Mouse (Mus musculus): ENCODE measurements at regions not wholly inside any gene's neighbourhood (a gene's known extent, or its start where the extent isn't known, plus 50 kb on each side); places are given as distances from the start of the nearest gene placed in this dataset.
A peak's percentile ranks its signal among the peaks of the same experiment; 100 is the strongest.

DNA sequence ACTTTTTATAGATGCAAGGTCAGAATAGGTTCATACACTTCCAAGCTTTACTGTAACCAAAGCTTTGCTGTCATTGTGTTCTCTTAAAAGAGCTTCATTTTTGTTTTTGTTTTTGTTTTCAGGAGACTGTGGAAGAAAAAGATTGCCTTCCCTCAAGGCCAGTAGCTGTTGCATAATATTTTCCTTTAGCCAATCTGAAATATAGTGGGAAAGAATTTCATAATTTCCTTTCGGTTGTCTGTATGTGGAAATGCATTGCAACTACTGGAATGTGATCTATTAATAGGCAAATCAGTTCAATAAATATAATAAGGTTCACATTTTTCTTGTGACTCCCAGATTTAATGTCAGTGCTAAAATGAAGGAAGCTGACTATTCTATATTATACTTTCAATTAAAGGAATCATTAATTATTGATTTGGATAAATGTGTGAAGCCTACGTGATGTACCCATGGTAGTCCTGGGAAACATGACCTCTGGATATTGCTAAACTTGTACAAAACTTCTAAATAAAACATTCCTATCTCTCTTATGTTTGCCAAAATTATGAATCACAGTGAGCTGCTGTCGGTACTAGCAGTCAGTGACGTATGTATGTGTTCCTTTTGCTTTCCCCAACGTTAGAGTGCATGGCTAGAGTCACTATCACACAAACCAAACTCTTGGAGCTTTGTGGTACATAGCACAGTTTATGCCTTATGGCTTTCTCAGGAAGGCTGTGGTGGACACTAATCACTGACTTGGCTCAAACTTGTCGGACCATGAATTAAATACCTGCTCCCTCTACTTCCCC, 102.6 kb downstream of the Rgs2 start:
- no peak for DNase-seq (ENCODE audit: low spot score)
- Histone ChIP-seq H3K36me3 (replicated peaks; ENCODE audit: control insufficient read depth, insufficient read depth) (no peaks in the 10 kb centered on the region), H3K9ac (no peak overlapping the region), H3K4me3 (replicated peaks; ENCODE audit: low read length) (no peak overlapping the region), H3K27ac (no peak overlapping the region), H3K4me2 (replicated peaks) (no peak overlapping the region), H3K4me1 (replicated peaks; ENCODE audit: control insufficient read depth, insufficient read depth, low read length) (no peaks in the 10 kb centered on the region), H3K27me3 (ENCODE audit: control insufficient read depth, insufficient read depth, low read length) (no peaks in the 10 kb centered on the region), H3K9me3 (ENCODE audit: control insufficient read depth, low read length) (no peaks in the 10 kb centered on the region)
- WGBS: 91% methylated on average over 6 of the region's 6 CpGs
- ATAC-seq (ENCODE audit: low FRiP score): no peak

GRCm38 (mm10) chr1:143888510-143888909, 111.4 kb downstream of the Uchl5 start:
- Histone ChIP-seq H3K9me3 (ENCODE audit: control insufficient read depth, low read length) (no peaks in the 10 kb centered on the region), H3K4me1 (replicated peaks; ENCODE audit: control insufficient read depth, insufficient read depth, low read length) (no peaks in the 10 kb centered on the region), H3K9ac (no peak overlapping the region), H3K4me2 (replicated peaks) (no peak overlapping the region), H3K36me3 (replicated peaks; ENCODE audit: control insufficient read depth, insufficient read depth) (no peaks in the 10 kb centered on the region), H3K27me3 (ENCODE audit: control insufficient read depth, insufficient read depth, low read length) (no peaks in the 10 kb centered on the region), H3K27ac (no peak overlapping the region), H3K4me3 (replicated peaks; ENCODE audit: low read length) (no peak overlapping the region)
- no peak for ATAC-seq (ENCODE audit: low FRiP score)
- DNase-seq (ENCODE audit: low spot score): no peak
- WGBS: 90% methylated on average over 2 of the region's 2 CpGs

DNA sequence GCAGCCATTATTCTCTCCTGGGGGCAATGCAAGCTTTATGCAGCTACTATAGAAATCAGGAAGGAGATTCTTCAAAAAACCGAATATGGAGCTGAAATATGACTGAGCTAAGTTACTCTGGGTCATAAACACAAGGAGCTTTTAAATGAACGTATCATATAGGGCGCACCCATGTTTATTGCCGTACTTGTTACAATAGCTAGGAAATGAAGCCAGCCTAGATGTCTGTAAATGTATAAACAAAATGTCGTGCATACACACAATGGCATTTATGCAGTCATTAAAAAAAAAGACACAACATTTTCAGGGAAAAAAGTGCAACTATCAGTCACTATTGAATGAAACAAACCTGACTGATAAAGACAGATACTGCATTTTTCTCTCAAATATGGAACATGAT, 111.0 kb downstream of the Uchl5 start:
- H3K27me3 ChIP-seq (ENCODE audit: control insufficient read depth, insufficient read depth, low read length): no peaks in the 10 kb centered on the region
- no peaks in the 10 kb centered on the region for H3K36me3 ChIP-seq (replicated peaks; ENCODE audit: control insufficient read depth, insufficient read depth)
- DNase-seq (ENCODE audit: low spot score) (no peak), ATAC-seq (ENCODE audit: low FRiP score) (no peak)
- H3K9me3 ChIP-seq (ENCODE audit: control insufficient read depth, low read length): no peaks in the 10 kb centered on the region
- no peak overlapping the region for H3K27ac ChIP-seq
- H3K4me2 ChIP-seq (replicated peaks): no peak overlapping the region
- H3K4me3 ChIP-seq (replicated peaks; ENCODE audit: low read length): no peak overlapping the region
- H3K9ac ChIP-seq: no peak overlapping the region
- no peaks in the 10 kb centered on the region for H3K4me1 ChIP-seq (replicated peaks; ENCODE audit: control insufficient read depth, insufficient read depth, low read length)
- 88% methylated on average over 5 of the region's 5 CpGs for WGBS

GRCm38 (mm10) chr1:143886014-143886413, 108.9 kb downstream of the Uchl5 start:
- no peak for DNase-seq (ENCODE audit: low spot score)
- H3K4me2 ChIP-seq (replicated peaks): no peak overlapping the region
- no peak for ATAC-seq (ENCODE audit: low FRiP score)
- WGBS: 76% methylated on average over 1 of the region's 1 CpGs
- H3K9me3 ChIP-seq (ENCODE audit: control insufficient read depth, low read length): no peaks in the 10 kb centered on the region
- H3K4me3 ChIP-seq (replicated peaks; ENCODE audit: low read length): no peak overlapping the region
- no peaks in the 10 kb centered on the region for H3K27me3 ChIP-seq (ENCODE audit: control insufficient read depth, insufficient read depth, low read length)
- no peaks in the 10 kb centered on the region for H3K36me3 ChIP-seq (replicated peaks; ENCODE audit: control insufficient read depth, insufficient read depth)
- no peaks in the 10 kb centered on the region for H3K4me1 ChIP-seq (replicated peaks; ENCODE audit: control insufficient read depth, insufficient read depth, low read length)
- H3K9ac ChIP-seq: no peak overlapping the region
- H3K27ac ChIP-seq: no peak overlapping the region

- Histone ChIP-seq H3K4me2 (replicated peaks) (no peak overlapping the region), H3K27me3 (ENCODE audit: control insufficient read depth, insufficient read depth, low read length) (no peaks in the 10 kb centered on the region), H3K9ac (no peak overlapping the region), H3K4me3 (replicated peaks; ENCODE audit: low read length) (no peak overlapping the region), H3K36me3 (replicated peaks; ENCODE audit: control insufficient read depth, insufficient read depth) (no peaks in the 10 kb centered on the region), H3K9me3 (ENCODE audit: control insufficient read depth, low read length) (no peaks in the 10 kb centered on the region), H3K27ac (no peak overlapping the region), H3K4me1 (replicated peaks; ENCODE audit: control insufficient read depth, insufficient read depth, low read length) (no peaks in the 10 kb centered on the region)
- no peak for DNase-seq (ENCODE audit: low spot score)
- no peak for ATAC-seq (ENCODE audit: low FRiP score)
- WGBS: 80% methylated on average over 6 of the region's 6 CpGs
These were observed 104.1 kb downstream of the Uchl5 start for GRCm38 (mm10) chr1:143881192-143881591.

- no peak for ATAC-seq (ENCODE audit: low FRiP score)
- Histone ChIP-seq H3K27me3 (ENCODE audit: control insufficient read depth, insufficient read depth, low read length) (no peaks in the 10 kb centered on the region), H3K36me3 (replicated peaks; ENCODE audit: control insufficient read depth, insufficient read depth) (no peaks in the 10 kb centered on the region), H3K4me2 (replicated peaks) (no peak overlapping the region), H3K4me1 (replicated peaks; ENCODE audit: control insufficient read depth, insufficient read depth, low read length) (no peaks in the 10 kb centered on the region), H3K9ac (no peak overlapping the region), H3K9me3 (ENCODE audit: control insufficient read depth, low read length) (no peaks in the 10 kb centered on the region), H3K27ac (no peak overlapping the region), H3K4me3 (replicated peaks; ENCODE audit: low read length) (no peak overlapping the region)
- 89% methylated on average over 5 of the region's 5 CpGs for WGBS
- DNase-seq (ENCODE audit: low spot score): no peak
These were observed 102.5 kb downstream of the Uchl5 start for GRCm38 (mm10) chr1:143879622-143880021.

DNA sequence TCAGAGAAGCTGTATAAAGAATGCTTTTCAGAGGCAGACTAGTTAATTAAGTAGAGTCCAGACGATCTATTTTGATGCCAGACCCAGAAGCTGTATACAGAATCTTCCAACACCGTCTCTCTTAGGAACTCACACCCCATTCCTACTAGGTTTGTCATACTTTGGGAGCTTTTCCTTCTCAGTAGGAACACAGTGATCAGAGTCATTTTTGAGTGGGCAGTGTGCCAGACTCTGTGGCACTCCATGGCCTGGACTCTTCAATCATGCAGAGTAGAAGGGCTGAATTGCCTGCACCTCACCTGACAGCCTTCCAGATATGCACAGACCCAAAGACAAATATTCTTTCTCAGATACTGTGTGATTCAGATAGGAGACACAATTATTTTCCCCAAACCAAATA, 101.2 kb downstream of the Uchl5 start:
- ATAC-seq (ENCODE audit: low FRiP score) (peak; percentile 43; the same call in 1 of the 2 replicates), DNase-seq (ENCODE audit: low spot score) (no peak)
- H3K9ac ChIP-seq: no peak overlapping the region
- 65% methylated on average over 2 of the region's 2 CpGs for WGBS
- H3K4me2 ChIP-seq (replicated peaks): no peak overlapping the region
- H3K27ac ChIP-seq: no peak overlapping the region
- H3K4me3 ChIP-seq (replicated peaks; ENCODE audit: low read length): no peak overlapping the region
- H3K4me1 ChIP-seq (replicated peaks; ENCODE audit: control insufficient read depth, insufficient read depth, low read length): no peaks in the 10 kb centered on the region
- H3K27me3 ChIP-seq (ENCODE audit: control insufficient read depth, insufficient read depth, low read length): no peaks in the 10 kb centered on the region
- H3K36me3 ChIP-seq (replicated peaks; ENCODE audit: control insufficient read depth, insufficient read depth): no peaks in the 10 kb centered on the region
- H3K9me3 ChIP-seq (ENCODE audit: control insufficient read depth, low read length): no peaks in the 10 kb centered on the region

- H3K4me3 ChIP-seq (replicated peaks; ENCODE audit: low read length): no peak overlapping the region
- ATAC-seq (ENCODE audit: low FRiP score) (no peak), DNase-seq (ENCODE audit: low spot score) (no peak)
- no peak overlapping the region for H3K4me2 ChIP-seq (replicated peaks)
- no peaks in the 10 kb centered on the region for H3K27me3 ChIP-seq (ENCODE audit: control insufficient read depth, insufficient read depth, low read length)
- WGBS: 80% methylated on average over 10 of the region's 10 CpGs
- no peaks in the 10 kb centered on the region for H3K9me3 ChIP-seq (ENCODE audit: control insufficient read depth, low read length)
- no peaks in the 10 kb centered on the region for H3K4me1 ChIP-seq (replicated peaks; ENCODE audit: control insufficient read depth, insufficient read depth, low read length)
- no peak overlapping the region for H3K9ac ChIP-seq
- H3K27ac ChIP-seq: no peak overlapping the region
- H3K36me3 ChIP-seq (replicated peaks; ENCODE audit: control insufficient read depth, insufficient read depth): no peaks in the 10 kb centered on the region
These were observed 83.2 kb downstream of the Uchl5 start for GRCm38 (mm10) chr1:143860319-143860718.

GRCm38 (mm10) chr1:143858532-143858931, 81.5 kb downstream of the Uchl5 start:
- Histone ChIP-seq H3K4me1 (replicated peaks; ENCODE audit: control insufficient read depth, insufficient read depth, low read length) (no peaks in the 10 kb centered on the region; the same call in 1 of the 2 replicates), H3K9me3 (ENCODE audit: control insufficient read depth, low read length) (no peaks in the 10 kb centered on the region), H3K4me3 (replicated peaks; ENCODE audit: low read length) (no peak overlapping the region), H3K27me3 (ENCODE audit: control insufficient read depth, insufficient read depth, low read length) (no peaks in the 10 kb centered on the region), H3K36me3 (replicated peaks; ENCODE audit: control insufficient read depth, insufficient read depth) (no peaks in the 10 kb centered on the region), H3K9ac (no peak overlapping the region), H3K4me2 (replicated peaks) (no peak overlapping the region), H3K27ac (no peak overlapping the region)
- ATAC-seq (ENCODE audit: low FRiP score) (no peak), DNase-seq (ENCODE audit: low spot score) (no peak)
